Mouse (Mus musculus): Measurements from ENCODE around the gene Adora2a. TPM values are rescaled to one million over a fixed set of nuclear protein-coding genes. Genes with fewer than 3 reads are reported as not detected.
"Not testable (repeated sequence)": the region's sequence is repeated elsewhere in the genome, so short reads cannot be mapped to it uniquely, and the experiment has no call there.

The Adora2a gene
- polyA plus RNA-seq, 1 experiment: 1.3 TPM

- Histone ChIP-seq H3K79me2 (ENCODE audit: control insufficient read depth, insufficient read depth) (no peaks in the 10 kb centered on the region), H3K4me3 (no peak overlapping the region), H3K27me3 (ENCODE audit: control insufficient read depth, insufficient read depth, insufficient read length) (no peaks in the 10 kb centered on the region), H3K4me2 (ENCODE audit: low read depth) (no peak overlapping the region), H3K36me3 (ENCODE audit: control insufficient read depth, insufficient read depth) (peaks cover 48% of the 10 kb centered on the region), H3ac (ENCODE audit: control insufficient read depth, insufficient read length) (no peak overlapping the region)
- no peak for TF ChIP-seq TCF12 (IDR thresholded peaks at IDR 0.05; ENCODE audit: insufficient read depth, poor library complexity, severe bottlenecking)
- no peak for TF ChIP-seq REST (IDR thresholded peaks at IDR 0.05; ENCODE audit: insufficient read depth, insufficient read length)
- TF ChIP-seq SRF (IDR thresholded peaks at IDR 0.05; ENCODE audit: control insufficient read depth, insufficient read length, low read depth): no peak
- TF ChIP-seq MAX (IDR thresholded peaks at IDR 0.05; ENCODE audit: low read depth): no peak
- no peak for TF ChIP-seq CEBPB (IDR thresholded peaks at IDR 0.05; ENCODE audit: insufficient read depth, poor library complexity, severe bottlenecking)
- no peak for TF ChIP-seq MYOD1 (IDR thresholded peaks at IDR 0.05; ENCODE audit: control insufficient read depth in 1 of 3, insufficient read length in 2 of 3, low read depth in 2 of 3)
- TF ChIP-seq E2F4 (IDR thresholded peaks at IDR 0.05; ENCODE audit: insufficient read depth): no peak
- no peak for TF ChIP-seq MYOG (IDR thresholded peaks at IDR 0.05; ENCODE audit: control insufficient read depth in 1 of 3, insufficient read depth in 1 of 3, insufficient read length in 2 of 3, low read depth in 2 of 3)
- no peak for TF ChIP-seq USF1 (IDR thresholded peaks at IDR 0.05; ENCODE audit: low read depth)
- no peak for TF ChIP-seq POLR2A (IDR thresholded peaks at IDR 0.05; ENCODE audit: insufficient read length, low read depth)
- TF ChIP-seq TCF3 (IDR thresholded peaks at IDR 0.05; ENCODE audit: insufficient read length, low read depth): no peak
- no peak for TF ChIP-seq POLR2AphosphoS2 (IDR thresholded peaks at IDR 0.05; ENCODE audit: insufficient read length, low read depth)
Observed at GRCm38 (mm10) chr10:75283821-75284220, 32.9 kb upstream of the Adora2a start.

DNA sequence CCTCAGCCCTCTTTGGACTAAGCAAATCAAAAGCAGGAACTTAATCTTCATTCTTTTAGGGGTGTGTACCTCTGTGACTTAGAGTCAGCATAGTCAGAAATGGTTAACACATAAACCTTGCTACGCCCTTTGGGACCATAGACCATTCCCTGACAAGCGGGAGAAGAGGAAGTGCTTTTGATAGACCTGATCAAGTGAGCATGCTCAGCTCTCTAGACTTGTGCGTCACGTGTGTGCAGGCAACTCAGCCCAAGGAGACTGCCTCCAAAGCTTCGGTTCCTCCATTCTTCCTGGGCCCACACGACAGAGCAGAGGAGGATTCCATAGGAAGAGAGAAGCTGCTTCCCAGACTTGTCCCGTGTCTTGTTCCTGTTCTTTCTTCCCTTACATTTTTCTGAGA is 28.1 kb upstream of the Adora2a start:
- TF ChIP-seq MYOD1 (IDR thresholded peaks at IDR 0.05; ENCODE audit: control insufficient read depth in 1 of 3, insufficient read length in 2 of 3, low read depth in 2 of 3) (no peak), MAX (IDR thresholded peaks at IDR 0.05; ENCODE audit: low read depth) (no peak), USF1 (IDR thresholded peaks at IDR 0.05; ENCODE audit: low read depth) (no peak), POLR2AphosphoS2 (IDR thresholded peaks at IDR 0.05; ENCODE audit: insufficient read length, low read depth) (no peak), E2F4 (IDR thresholded peaks at IDR 0.05; ENCODE audit: insufficient read depth) (no peak), CEBPB (IDR thresholded peaks at IDR 0.05; ENCODE audit: insufficient read depth, poor library complexity, severe bottlenecking) (no peak)
- no peak overlapping the region for H3ac ChIP-seq (ENCODE audit: control insufficient read depth, insufficient read length)
- no peak overlapping the region for H3K4me3 ChIP-seq
- no peaks in the 10 kb centered on the region for H3K27me3 ChIP-seq (ENCODE audit: control insufficient read depth, insufficient read depth, insufficient read length)
- H3K4me2 ChIP-seq (ENCODE audit: low read depth): no peak overlapping the region
- peaks cover 18% of the 10 kb centered on the region for H3K36me3 ChIP-seq (ENCODE audit: control insufficient read depth, insufficient read depth)
- no peaks in the 10 kb centered on the region for H3K79me2 ChIP-seq (ENCODE audit: control insufficient read depth, insufficient read depth)

GRCm38 (mm10) chr10:75289392-75289791 is 27.3 kb upstream of the Adora2a start:
- H3K4me2 ChIP-seq (ENCODE audit: low read depth): no peak overlapping the region
- H3K36me3 ChIP-seq (ENCODE audit: control insufficient read depth, insufficient read depth): peaks cover 11% of the 10 kb centered on the region
- no peaks in the 10 kb centered on the region for H3K27me3 ChIP-seq (ENCODE audit: control insufficient read depth, insufficient read depth, insufficient read length)
- TF ChIP-seq POLR2AphosphoS2 (IDR thresholded peaks at IDR 0.05; ENCODE audit: insufficient read length, low read depth): no peak
- no peak for TF ChIP-seq MYOG (IDR thresholded peaks at IDR 0.05; ENCODE audit: control insufficient read depth in 1 of 3, insufficient read depth in 1 of 3, insufficient read length in 2 of 3, low read depth in 2 of 3)
- no peak for TF ChIP-seq MYOD1 (IDR thresholded peaks at IDR 0.05; ENCODE audit: control insufficient read depth in 1 of 3, insufficient read length in 2 of 3, low read depth in 2 of 3)
- TF ChIP-seq POLR2A (IDR thresholded peaks at IDR 0.05; ENCODE audit: insufficient read length, low read depth): no peak
- TF ChIP-seq TCF12 (IDR thresholded peaks at IDR 0.05; ENCODE audit: insufficient read depth, poor library complexity, severe bottlenecking): no peak
- no peak for TF ChIP-seq REST (IDR thresholded peaks at IDR 0.05; ENCODE audit: insufficient read depth, insufficient read length)
- no peak for TF ChIP-seq USF1 (IDR thresholded peaks at IDR 0.05; ENCODE audit: low read depth)
- TF ChIP-seq MAX (IDR thresholded peaks at IDR 0.05; ENCODE audit: low read depth): no peak
- no peak for TF ChIP-seq TCF3 (IDR thresholded peaks at IDR 0.05; ENCODE audit: insufficient read length, low read depth)
- TF ChIP-seq CEBPB (IDR thresholded peaks at IDR 0.05; ENCODE audit: insufficient read depth, poor library complexity, severe bottlenecking): no peak
- TF ChIP-seq SRF (IDR thresholded peaks at IDR 0.05; ENCODE audit: control insufficient read depth, insufficient read length, low read depth): no peak
- no peak for TF ChIP-seq E2F4 (IDR thresholded peaks at IDR 0.05; ENCODE audit: insufficient read depth)
- H3K79me2 ChIP-seq (ENCODE audit: control insufficient read depth, insufficient read depth): no peaks in the 10 kb centered on the region
- no peak overlapping the region for H3ac ChIP-seq (ENCODE audit: control insufficient read depth, insufficient read length)
- no peak overlapping the region for H3K4me3 ChIP-seq

DNA sequence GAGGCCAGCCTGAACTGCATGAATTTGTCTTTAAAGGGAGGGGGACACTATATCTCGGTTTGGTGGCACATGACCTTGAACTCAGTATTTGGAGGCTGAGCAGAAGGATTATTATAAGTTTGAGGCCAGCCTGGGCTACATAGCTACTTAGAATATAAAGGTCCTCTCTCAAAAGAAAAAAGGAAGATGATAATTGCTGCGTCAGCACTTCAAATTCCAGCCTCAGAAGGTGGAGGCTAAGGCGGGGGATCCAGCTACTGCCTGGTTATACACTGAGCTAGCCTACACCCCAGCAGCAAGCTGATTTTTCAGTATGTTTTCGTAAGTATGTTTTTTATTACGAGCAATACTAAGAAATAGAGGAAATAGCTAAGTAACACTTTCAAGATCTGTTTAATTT is 26.0 kb upstream of the Adora2a start:
- Histone ChIP-seq H3ac (ENCODE audit: control insufficient read depth, insufficient read length) (no peak overlapping the region), H3K4me3 (no peak overlapping the region), H3K36me3 (ENCODE audit: control insufficient read depth, insufficient read depth) (no peaks in the 10 kb centered on the region), H3K4me2 (ENCODE audit: low read depth) (no peak overlapping the region), H3K79me2 (ENCODE audit: control insufficient read depth, insufficient read depth) (no peaks in the 10 kb centered on the region), H3K27me3 (ENCODE audit: control insufficient read depth, insufficient read depth, insufficient read length) (no peaks in the 10 kb centered on the region)
- TF ChIP-seq POLR2A (IDR thresholded peaks at IDR 0.05; ENCODE audit: insufficient read length, low read depth) (no peak), MYOG (IDR thresholded peaks at IDR 0.05; ENCODE audit: control insufficient read depth in 1 of 3, insufficient read depth in 1 of 3, insufficient read length in 2 of 3, low read depth in 2 of 3) (no peak), USF1 (IDR thresholded peaks at IDR 0.05; ENCODE audit: low read depth) (no peak), E2F4 (IDR thresholded peaks at IDR 0.05; ENCODE audit: insufficient read depth) (no peak), MAX (IDR thresholded peaks at IDR 0.05; ENCODE audit: low read depth) (no peak), CEBPB (IDR thresholded peaks at IDR 0.05; ENCODE audit: insufficient read depth, poor library complexity, severe bottlenecking) (no peak), TCF3 (IDR thresholded peaks at IDR 0.05; ENCODE audit: insufficient read length, low read depth) (no peak)

DNA sequence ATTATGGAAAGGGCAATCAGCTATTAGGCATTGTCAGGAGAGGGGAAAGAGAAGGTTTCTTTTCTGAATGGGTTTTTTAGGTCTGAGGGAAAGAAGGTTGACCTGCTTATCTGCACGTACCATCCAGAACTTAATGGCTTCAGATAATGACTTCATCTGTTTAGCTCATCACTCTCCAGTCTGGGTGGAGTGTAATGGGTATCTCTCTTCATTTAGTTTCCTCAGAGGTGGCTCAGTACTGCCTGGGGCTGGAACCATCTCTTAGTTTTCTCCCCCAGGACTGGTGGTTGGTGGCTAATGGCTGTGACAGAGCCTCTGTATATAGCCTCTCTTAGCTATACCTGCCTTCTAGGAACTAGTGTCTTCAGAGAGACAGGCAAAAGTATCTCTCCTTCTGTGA is 25.3 kb upstream of the Adora2a start:
- H3K4me3 ChIP-seq: no peak overlapping the region

DNA sequence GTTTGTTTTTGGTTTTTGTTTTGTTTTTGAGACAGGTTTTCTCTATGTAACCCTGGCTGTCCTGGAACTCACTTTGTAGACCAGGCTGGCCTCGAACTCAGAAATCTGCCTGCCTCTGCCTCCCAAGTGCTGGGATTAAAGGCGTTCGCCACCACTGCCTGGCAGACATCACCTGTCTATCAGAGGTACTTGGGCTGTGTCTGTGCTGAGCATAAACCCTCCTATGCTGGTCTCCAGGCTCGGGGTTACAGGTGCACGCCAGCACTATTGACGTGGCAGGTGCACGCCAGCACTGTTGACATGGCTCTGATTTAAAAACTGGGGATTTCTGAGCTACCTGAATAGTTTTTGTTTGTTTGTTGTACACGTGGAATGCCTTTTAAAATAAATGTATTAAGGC is 24.5 kb upstream of the Adora2a start:
- not testable (repeated sequence) for H3K4me2 ChIP-seq (ENCODE audit: low read depth); H3K79me2 ChIP-seq (ENCODE audit: control insufficient read depth, insufficient read depth); H3ac ChIP-seq (ENCODE audit: control insufficient read depth, insufficient read length); H3K27me3 ChIP-seq (ENCODE audit: control insufficient read depth, insufficient read depth, insufficient read length); H3K4me3 ChIP-seq; H3K36me3 ChIP-seq (ENCODE audit: control insufficient read depth, insufficient read depth)

More for the DNA sequence above, 25.3 kb upstream of the Adora2a start:
- H3K4me2 ChIP-seq (ENCODE audit: low read depth): no peak overlapping the region
- H3K79me2 ChIP-seq (ENCODE audit: control insufficient read depth, insufficient read depth): no peaks in the 10 kb centered on the region
- peaks cover 2% of the 10 kb centered on the region for H3K36me3 ChIP-seq (ENCODE audit: control insufficient read depth, insufficient read depth)
- no peak for TF ChIP-seq POLR2AphosphoS2 (IDR thresholded peaks at IDR 0.05; ENCODE audit: insufficient read length, low read depth)
- TF ChIP-seq SRF (IDR thresholded peaks at IDR 0.05; ENCODE audit: control insufficient read depth, insufficient read length, low read depth): no peak
- no peak for TF ChIP-seq MAX (IDR thresholded peaks at IDR 0.05; ENCODE audit: low read depth)
- TF ChIP-seq REST (IDR thresholded peaks at IDR 0.05; ENCODE audit: insufficient read depth, insufficient read length): no peak
- TF ChIP-seq E2F4 (IDR thresholded peaks at IDR 0.05; ENCODE audit: insufficient read depth): no peak
- TF ChIP-seq USF1 (IDR thresholded peaks at IDR 0.05; ENCODE audit: low read depth): no peak
- TF ChIP-seq CEBPB (IDR thresholded peaks at IDR 0.05; ENCODE audit: insufficient read depth, poor library complexity, severe bottlenecking): no peak
- no peak for TF ChIP-seq MYOD1 (IDR thresholded peaks at IDR 0.05; ENCODE audit: control insufficient read depth in 1 of 3, insufficient read length in 2 of 3, low read depth in 2 of 3)
- TF ChIP-seq TCF3 (IDR thresholded peaks at IDR 0.05; ENCODE audit: insufficient read length, low read depth): no peak
- TF ChIP-seq POLR2A (IDR thresholded peaks at IDR 0.05; ENCODE audit: insufficient read length, low read depth): no peak
- no peak for TF ChIP-seq TCF12 (IDR thresholded peaks at IDR 0.05; ENCODE audit: insufficient read depth, poor library complexity, severe bottlenecking)
- no peak for TF ChIP-seq MYOG (IDR thresholded peaks at IDR 0.05; ENCODE audit: control insufficient read depth in 1 of 3, insufficient read depth in 1 of 3, insufficient read length in 2 of 3, low read depth in 2 of 3)
- no peaks in the 10 kb centered on the region for H3K27me3 ChIP-seq (ENCODE audit: control insufficient read depth, insufficient read depth, insufficient read length)
- no peak overlapping the region for H3ac ChIP-seq (ENCODE audit: control insufficient read depth, insufficient read length)

Measured in myocyte (in vitro differentiated cells).